Mouse (Mus musculus) MN1 (cell line): ENCODE measurements around the gene Prrxl1.

Experiments used
- DNase-seq: peaks from one replicate; pipeline ENCODE4 v3.0.0-alpha.2; 2016; ENCODE audit warnings: low spot score

Prrxl1 gene

GRCm38 (mm10) chr14:32599290-32600041 lies at the start of gene Prrxl1:
Gene Prrxl1 (plus strand): TSS chr14:32599407.
- DNase-seq: peak; percentile 74

GRCm38 (mm10) chr14:32551854-32552253 lies 47.4 kb upstream of the Prrxl1 start:
- no peak for DNase-seq

- DNase-seq: no peak
Observed at GRCm38 (mm10) chr14:32553198-32553903, 45.9 kb upstream of the Prrxl1 start.

DNA sequence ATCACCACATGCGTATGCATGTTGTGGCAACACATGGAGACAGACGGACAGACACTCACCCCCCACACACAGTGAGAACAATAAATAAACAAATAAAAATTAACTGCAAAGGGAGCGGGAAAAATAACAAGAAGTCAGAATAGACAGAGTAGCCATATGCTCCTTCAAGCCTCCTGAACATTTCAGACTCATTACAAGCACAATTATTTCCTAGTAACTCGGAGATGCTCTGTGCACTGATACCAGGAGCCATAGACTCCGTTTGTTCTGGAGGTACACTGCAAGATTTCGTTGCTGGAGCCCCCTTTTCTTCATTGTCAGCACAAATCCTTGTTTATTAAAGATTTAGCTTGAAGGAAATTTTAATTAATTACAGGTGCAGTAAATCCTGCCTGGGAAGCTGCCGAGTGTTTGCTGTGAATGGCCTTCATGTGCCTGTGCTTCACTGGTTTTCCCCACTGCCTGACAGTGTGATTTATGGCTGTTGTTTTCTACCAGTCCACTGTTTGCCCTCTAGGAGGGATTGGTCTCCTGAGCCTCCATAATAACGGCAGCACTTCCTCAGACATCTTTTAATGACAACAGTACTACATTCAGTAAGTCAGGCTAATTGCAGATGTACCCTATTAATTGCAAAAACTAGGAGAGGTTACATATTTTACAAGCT lies 44.2 kb upstream of the Prrxl1 start:
- no peak for DNase-seq

GRCm38 (mm10) chr14:32561428-32561827 lies 37.8 kb upstream of the Prrxl1 start:
- no peak for DNase-seq

DNA sequence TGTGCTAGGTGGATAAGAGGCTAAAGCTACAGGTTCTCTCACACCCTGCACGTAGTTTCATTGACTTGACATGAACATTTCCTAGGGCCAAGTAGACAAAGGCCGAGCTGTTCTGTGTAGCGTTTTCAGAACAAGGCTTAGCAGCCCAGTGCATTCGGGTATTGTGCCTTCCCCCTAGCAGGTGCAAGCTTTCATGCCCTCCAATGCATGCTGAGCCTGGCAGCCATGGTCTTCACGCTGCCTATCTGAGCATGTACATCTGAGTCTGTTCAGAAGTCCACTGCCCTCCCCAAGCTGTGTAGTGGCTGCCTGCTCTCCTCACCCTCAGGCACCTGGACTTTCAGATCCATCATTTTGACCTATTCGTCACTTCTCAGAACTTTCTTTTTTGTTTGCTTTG lies 35.5 kb upstream of the Prrxl1 start:
- no peak for DNase-seq

- no peak for DNase-seq
Observed at GRCm38 (mm10) chr14:32572519-32572918, 26.7 kb upstream of the Prrxl1 start.

DNA sequence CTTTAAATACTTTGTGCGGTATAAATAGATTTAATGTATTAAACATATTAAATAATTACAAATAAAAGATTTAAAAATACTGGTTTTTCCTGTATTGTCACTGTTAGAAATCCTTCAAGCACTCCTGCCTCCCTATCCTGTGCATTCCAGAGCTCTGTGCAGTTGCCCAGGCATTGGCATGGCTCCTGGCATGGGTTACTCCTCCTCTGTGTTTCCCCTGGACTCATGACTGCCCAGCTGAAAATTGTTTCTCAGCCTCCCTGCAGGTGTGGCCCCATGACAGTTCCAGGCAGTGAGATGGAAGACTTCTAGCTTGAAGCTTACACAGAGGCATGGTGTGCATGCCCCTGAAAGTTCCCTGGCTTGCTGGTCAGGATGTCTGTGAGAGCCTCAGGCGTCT lies 20.8 kb upstream of the Prrxl1 start:
- DNase-seq: no peak

GRCm38 (mm10) chr14:32583696-32584095 lies 15.5 kb upstream of the Prrxl1 start:
- no peak for DNase-seq

DNA sequence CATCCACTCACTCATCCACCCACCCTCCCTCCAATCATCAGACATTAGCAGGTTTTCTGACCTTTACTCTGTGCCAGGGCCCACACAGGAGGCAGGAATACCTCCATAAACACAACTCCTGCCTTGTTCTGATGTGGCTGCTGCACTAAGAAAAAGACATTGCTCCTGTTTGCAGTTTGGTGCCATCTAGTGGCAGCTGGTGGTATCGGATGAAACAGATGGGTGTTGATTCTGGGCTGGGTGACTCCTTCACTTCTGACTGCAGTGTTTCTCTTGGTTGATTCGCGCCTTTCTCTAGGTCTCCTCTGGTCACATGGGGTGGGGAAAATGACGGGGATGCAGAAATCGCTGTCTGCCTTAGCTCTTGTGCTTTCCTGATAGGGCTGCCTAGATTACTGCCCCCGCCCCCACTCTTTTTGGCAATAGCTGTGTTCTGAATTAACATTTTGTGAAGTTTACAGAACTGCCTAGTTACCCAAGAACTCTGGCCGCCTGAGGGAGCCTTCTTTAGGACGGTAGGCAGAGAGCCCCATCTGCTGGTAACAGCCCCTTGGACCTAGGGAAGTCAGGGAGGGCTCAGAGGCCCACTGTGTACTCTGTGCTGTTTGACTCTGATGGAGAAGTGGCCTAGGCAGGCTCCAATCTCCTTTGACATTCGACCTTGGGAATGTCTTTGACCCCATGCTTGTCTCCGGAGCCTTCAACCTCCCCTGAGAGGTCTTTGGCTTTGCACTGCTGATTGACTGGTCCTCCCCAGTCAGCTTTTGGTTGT lies 12.0 kb upstream of the Prrxl1 start:
- peak; percentile 80 for DNase-seq

- no peak for DNase-seq
Observed at GRCm38 (mm10) chr14:32590377-32590776, 8.8 kb upstream of the Prrxl1 start.

DNA sequence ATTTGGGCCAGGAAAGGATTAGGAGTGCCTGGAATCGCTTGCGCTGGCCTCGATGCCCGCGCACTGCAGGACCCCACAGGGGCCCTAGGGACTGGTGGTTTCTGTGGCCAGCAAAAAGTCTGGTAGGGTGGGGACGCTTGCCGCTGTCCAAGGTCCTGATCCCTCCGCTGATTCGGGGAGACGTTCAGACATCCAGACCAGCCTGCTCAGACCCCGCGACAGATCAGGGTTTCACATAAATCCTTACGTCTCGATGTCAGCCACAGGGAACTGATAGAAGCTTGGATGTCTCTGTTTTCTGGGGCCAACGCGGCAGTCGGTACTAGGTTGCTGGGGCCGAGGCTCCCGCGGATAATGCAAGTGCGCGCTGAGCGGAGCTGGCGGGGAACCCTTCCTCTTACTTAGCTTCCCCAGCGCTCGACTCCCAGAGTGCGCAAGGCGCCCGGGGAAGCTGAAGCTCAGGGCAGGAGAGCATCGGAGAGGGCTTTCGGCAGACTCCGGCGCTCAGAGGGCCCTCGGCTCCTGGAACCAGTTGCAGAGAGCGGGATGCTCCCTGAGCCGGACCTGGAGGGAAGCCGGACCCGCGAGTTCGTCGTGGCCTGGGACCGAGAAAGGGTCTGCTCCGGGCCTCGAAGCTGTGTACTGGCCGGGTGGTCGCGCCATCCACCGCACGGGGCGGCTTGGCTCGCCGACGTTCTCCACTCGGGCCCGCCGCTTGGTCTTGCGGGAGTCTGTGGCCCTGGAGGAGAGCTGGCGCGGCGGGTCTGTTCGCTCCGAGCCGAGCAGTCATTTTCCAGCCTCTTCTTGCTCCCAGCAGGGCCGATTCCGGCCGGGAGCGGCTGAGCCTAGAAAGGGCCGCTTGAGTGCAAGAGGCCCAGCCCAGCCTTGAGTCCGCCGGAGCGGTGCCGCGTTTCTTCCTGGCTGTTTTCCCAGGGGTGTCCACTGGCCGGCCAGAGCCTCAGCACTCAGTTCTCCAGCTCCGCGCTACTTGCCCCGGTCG lies 1.7 kb upstream of the Prrxl1 start:
- peak; percentile 27 for DNase-seq

DNA sequence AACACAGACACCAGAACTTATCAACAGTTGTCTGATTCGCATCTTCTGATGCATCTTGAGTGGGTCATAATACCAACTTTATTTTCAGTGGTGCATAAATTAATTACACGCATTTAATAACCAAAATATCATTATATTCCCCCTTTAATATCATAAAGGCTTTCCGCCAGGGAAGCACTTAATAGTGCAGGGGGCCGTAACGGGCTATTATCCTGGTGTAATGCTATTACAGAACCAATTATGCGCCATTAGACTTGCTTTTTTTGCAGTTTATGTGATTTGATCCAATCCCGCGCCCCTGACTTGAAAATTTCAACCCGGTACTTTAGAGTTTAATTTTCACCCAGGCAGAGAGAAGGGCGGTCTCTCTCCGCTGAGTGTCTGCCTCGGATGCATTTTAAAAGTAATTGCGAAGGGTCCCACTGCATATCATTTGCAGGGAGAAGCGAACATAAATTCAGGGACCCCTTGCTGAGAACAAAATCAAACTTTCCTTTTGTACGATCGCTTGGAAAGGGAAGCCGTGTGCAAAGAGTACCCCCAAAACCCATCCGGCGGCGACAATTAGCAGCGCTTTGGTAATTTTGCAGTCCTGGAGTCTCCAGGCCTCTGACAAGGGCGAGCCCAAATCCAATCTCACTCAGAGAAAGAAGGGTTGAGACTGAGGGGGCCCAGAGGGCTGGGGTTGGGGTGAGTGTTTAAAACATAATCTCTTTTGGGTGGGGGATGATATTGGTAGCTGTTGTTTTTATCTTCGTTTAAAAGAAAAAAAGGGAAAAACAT lies 579 bp upstream of the Prrxl1 start:
- peak; percentile 14 for DNase-seq

GRCm38 (mm10) chr14:32600110-32600509 lies 903 bp downstream of the Prrxl1 start:
- DNase-seq: no peak

DNA sequence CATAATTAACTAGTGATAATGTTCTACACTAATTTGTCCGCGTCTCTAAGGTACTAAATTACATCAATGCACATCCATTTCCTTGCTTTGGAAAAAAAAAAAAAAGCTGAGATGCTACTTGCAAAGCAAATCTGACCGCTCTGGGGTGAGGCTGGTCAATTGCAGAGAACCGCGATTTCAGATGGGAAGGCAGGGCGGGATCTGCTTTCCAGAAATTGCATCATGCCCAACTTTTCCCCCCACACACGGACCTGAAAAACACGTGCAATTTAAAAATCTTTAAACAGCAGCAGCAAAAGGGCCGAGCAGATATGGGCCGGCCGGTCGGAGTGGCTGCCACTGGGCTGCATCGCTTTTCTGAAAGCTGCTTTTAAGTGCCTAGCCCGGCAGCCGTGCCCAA lies 6.3 kb downstream of the Prrxl1 start:
- peak; percentile 78 for DNase-seq

GRCm38 (mm10) chr14:32606316-32606715 lies 7.1 kb downstream of the Prrxl1 start:
- peak; percentile 19 for DNase-seq

- no peak for DNase-seq
Observed at GRCm38 (mm10) chr14:32609392-32609791, 10.2 kb downstream of the Prrxl1 start.

GRCm38 (mm10) chr14:32617253-32617652 lies 18.0 kb downstream of the Prrxl1 start:
- DNase-seq: no peak

GRCm38 (mm10) chr14:32624245-32624644 lies 25.0 kb downstream of the Prrxl1 start:
- no peak for DNase-seq

DNA sequence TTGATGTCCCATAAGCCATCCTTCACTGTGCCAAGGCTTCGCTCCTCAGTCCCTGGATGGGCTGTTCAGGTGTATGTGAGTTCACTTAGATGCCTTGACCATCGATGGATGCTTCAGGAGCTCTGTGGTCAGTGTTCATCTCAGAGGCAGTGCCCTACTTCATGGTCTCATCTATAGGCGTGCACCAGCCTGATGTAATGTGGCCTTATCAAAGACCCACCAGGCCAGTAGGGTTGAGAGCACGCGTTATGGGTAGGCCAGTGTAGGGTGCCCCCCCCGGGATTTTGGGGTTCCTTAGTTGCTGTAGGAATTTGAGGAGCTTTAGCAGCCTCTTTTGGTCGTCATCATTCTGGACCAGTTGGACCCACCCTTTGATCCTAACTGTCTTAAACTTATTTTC lies 25.6 kb downstream of the Prrxl1 start:
- no peak for DNase-seq
